Mouse (Mus musculus) heart, postnatal 4 days (tissue): ENCODE data around the gene Sntb2. TPM values are rescaled to one million over a fixed set of nuclear protein-coding genes. Genes with fewer than 3 reads are reported as not detected.

ENCODE experiments used
- DNase-seq: peaks from one replicate; pipeline ENCODE4 v3.0.0; 2021
- total RNA-seq, 2 experiments: library from RNA; stranded (reverse); gene quantifications; 2 replicates each; pipeline ENCODE4 v1.2.3; 2021

Gene Sntb2
- total RNA-seq, 2 experiments from 2014 or later, result 26.5 to 27.5 TPM

DNA sequence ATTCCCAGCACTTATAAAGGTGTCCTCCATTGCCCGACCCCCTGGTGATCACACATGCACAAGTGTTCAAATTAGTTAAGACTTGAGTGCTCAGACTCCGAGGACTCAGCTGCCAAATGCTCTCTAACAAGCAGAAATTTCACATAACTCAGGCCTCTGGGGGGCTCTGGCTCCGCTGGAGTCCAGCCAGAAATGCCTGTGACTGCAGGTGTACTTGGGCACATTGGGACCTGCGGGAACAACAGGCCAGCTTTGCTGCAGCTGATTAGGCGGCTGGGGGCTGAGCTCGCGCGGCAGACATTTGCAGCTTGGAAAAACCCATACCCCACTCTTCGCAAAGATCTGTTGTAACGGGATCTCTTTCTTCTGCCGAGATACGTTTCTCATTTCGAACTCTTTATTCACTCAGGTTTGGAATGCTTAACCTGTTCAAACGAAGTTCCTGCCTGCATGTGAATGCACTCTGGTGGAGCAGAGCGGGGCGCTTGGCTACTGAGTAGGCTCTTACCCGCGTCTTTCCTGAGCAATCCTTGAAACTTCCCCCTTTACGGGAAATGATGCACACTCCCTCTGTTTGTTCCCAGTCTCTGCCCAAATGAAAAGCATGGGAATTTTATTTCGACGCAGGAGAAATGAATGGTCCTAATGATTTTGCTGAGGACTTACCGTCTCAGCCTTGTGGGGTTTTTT, 3.0 kb upstream of the Sntb2 start:
- DNase-seq, result peak; percentile 45

- DNase-seq, result no peak
Measured at GRCm38 (mm10) chr8:106933506-106934143, 1.9 kb upstream of the Sntb2 start.

DNA sequence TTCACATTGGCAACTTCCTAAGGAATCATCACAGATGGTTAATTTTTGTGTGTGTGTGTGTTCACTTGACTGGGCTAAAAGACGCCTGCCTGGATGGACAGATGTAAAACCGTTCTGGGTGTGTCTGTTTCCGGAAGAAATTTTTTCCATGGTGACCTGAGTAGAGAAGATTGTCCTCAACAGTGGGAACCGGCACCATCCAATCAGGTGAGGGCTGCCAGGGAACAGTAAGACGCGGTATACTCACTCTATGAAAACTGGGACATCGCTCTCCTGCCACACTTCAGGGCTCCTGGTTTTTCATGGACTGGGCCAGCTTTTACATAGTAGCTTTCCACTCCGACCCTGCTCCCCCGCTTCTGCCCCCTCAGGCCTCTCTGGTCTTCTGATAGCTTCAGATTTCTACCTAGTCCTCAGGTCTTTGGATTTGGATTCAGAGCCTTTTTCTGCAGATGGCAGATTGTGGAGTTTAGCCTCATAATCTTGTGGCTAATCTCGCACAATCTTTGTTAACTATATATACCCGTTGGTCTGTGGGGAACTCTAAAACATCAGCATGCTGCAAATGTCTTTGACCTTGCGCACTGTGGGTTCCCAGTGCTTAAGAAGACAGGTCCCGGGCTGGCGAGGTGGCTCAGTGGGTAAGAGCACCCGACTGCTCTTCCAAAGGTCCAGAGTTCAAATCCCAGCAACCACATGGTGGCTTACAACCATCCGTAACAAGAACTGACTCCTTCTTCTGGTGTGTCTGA, 1.1 kb upstream of the Sntb2 start:
- no peak for DNase-seq

DNA sequence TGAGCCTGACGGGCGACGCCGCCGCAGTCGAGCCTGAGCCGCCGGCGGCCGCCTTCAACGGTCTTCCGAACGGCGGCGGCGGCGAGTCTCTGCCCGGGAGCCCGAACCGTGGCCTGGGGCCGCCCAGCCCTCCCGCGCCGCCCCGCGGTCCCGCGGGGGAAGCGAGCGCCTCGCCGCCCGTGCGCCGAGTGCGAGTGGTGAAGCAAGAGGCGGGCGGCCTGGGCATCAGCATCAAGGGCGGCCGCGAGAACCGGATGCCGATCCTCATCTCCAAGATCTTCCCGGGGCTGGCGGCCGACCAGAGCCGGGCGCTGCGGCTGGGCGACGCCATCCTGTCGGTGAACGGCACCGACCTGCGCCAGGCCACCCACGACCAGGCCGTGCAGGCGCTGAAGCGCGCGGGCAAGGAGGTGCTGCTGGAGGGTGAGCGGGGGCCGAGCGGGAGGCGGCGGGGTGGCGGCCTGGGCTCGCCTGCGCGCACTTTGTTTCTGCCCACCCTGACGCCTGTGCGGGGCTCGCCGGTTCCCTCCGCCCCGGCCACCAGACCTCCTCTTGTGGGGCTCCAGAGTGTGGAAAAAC, 438 bp downstream of the Sntb2 start:
- peak; percentile 62 for DNase-seq

- DNase-seq, result peak; percentile 51
Measured at GRCm38 (mm10) chr8:106936478-106937051, 1.0 kb downstream of the Sntb2 start.

GRCm38 (mm10) chr8:106937081-106937800, 1.7 kb downstream of the Sntb2 start:
- DNase-seq, result no peak

GRCm38 (mm10) chr8:106941806-106942205, 6.3 kb downstream of the Sntb2 start:
- no peak for DNase-seq

DNA sequence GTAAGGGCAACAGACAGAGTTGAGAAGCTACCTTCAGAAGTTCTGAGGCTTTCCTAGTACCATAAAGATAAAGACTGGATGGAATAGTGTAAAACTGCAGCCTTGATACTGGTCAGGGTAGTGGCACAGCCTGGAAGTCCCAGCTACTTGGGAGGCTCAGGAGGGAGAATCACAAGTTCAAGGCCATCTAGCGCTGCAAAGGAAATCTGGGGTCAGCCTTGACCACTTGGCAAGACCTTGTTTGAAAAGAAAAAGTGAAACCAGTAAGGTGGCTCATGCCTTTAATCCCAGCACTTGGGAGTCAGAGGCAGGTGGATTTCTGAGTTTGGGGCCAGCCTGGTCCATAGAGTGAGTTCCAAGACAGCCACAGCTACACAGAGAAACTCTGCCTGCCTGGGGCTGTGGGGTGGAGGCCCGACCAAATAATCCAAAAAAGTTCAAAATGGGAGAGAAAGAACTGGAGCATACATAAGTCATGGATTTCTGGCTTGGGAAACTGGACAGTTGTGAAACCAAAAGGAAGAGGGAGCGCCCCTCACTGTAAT, 8.4 kb downstream of the Sntb2 start:
- no peak for DNase-seq

DNA sequence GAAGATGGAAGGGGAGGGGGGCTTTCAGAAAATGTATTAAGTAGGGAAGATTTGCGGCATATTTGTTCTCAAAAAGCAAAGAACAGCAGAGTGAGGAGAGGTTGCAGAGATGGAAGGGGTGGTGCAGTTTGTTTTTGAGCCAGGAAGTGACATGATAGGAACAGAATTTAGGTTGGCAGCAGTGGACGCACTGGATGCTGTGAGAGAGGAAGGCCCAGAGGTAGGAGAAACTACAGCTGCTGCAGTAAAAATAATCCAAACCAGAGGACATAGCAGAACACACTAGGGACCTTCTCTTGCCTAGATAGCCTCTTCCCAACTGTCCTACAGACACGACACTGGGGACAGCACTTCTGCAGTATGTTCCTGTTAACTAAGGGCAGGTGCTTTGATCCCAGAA, 9.2 kb downstream of the Sntb2 start:
- peak; percentile 47 for DNase-seq

- DNase-seq, result no peak
Measured at GRCm38 (mm10) chr8:106948678-106949243, 13.2 kb downstream of the Sntb2 start.

- DNase-seq, result no peak
Measured at GRCm38 (mm10) chr8:106951707-106952106, 16.2 kb downstream of the Sntb2 start.

DNA sequence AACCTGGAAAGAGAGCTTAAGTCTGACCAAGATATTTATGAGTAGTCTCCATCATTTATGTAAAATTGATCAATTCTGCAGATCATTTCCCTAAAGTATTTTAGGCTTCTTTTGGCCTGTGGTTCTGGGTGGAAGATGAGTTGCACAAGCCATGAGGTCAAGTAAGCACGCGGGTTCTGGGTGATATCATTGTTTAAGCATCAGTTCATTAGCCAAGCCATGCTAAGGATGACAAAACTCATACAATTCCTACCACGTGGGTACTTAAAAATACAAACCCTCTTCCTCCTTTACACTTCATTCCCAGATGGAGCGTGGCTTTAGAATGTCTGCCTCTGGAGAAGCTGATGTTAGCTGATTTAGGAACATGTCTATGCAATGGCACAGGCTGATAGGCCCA, 18.0 kb downstream of the Sntb2 start:
- DNase-seq, result no peak

GRCm38 (mm10) chr8:106957086-106957485, 21.5 kb downstream of the Sntb2 start:
- DNase-seq, result no peak

GRCm38 (mm10) chr8:106958212-106958611, 22.7 kb downstream of the Sntb2 start:
- no peak for DNase-seq

GRCm38 (mm10) chr8:106959626-106960025, 24.1 kb downstream of the Sntb2 start:
- no peak for DNase-seq

DNA sequence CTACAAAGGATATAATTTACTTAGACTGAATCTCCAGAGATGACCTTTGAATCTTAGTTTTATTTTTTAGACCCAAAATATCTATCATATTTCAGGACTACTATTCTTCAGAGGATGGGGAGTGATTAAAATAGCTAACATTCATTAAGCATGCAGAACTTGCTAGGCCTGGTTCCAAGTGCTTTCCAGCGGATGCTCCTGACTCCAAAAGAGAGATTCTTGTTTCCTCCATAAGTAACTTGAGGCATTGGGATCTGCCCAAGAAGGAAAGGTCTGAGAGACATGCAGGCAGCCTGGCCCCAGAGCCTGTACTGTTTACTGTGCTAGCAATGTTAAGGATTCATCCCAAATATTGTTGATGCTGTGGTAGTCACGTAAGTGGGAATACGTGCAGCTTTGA, 26.8 kb downstream of the Sntb2 start:
- peak; percentile 28 for DNase-seq

GRCm38 (mm10) chr8:106963365-106963764, 27.8 kb downstream of the Sntb2 start:
- DNase-seq, result no peak

- no peak for DNase-seq
Measured at GRCm38 (mm10) chr8:106964573-106964972, 29.0 kb downstream of the Sntb2 start.

DNA sequence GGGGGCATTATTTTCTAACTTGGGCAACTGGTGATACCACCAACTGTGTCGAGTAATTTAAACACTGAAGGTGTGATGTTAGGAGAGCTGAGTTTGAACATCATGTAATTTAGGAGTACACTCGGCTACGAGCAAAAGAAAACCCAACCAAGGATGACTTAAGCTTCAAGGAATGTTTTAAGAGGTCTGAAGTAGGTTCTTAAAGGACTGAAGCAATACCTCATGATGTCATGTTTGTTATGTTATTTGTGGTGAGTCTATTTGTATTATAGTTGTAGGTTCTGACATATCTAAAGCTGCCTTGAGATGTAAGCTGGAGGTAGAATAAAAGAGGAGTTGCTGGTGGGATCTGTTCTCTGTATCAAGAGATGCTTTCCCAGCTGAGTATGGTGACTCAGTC, 34.4 kb downstream of the Sntb2 start:
- no peak for DNase-seq

GRCm38 (mm10) chr8:106971916-106972315, 36.4 kb downstream of the Sntb2 start:
- peak; percentile 32 for DNase-seq

DNA sequence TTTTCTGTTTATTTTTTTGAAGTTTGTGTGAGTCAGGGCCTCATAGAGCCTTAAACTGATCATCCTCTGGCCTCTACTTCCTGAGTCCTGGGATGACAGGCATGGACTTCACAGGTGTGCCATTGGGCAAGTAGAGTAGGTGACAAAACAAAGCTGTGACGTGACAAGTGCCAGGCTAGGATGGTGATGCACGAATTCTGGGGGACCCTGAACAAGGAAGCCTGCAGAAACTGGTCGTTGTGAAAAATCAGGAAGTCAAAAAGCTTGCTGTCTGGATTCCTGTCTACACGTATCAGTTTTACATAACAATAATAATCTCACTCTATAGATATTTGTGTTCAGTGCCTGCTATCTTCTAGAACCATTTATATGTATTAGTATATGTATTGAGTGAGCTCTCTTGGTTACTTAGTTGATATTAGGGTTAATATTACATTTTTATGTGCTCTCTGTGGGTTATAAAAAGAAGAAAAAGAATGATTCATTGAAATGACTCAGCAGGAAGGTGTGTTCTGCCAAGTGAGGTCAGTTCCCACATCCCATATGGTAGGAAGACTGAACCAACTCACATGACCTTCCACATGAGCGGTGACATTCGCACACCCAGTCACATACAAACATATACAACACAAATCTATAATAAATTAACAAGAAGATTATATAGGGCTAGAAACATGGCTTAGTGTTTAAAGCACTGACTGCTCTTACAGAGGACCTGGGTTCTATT, 37.2 kb downstream of the Sntb2 start:
- DNase-seq, result no peak
